Mouse (Mus musculus) lung, postnatal 0 days (tissue): ENCODE measurements at regions not wholly inside any gene's neighbourhood (a gene's known extent, or its start where the extent isn't known, plus 50 kb on each side); places are given as distances from the start of the nearest gene placed in this dataset.

Source experiments
- ATAC-seq: fragments of 200-750 bp; cut with Nextera tagmentation; 2 replicates; pipeline ENCODE4 v1.8.0; 2017; ENCODE audit warnings: moderate library complexity
- DNase-seq: peaks from one replicate; pipeline ENCODE4 v3.0.0-alpha.2; 2016; ENCODE audit warnings: low spot score
- H3K27ac ChIP-seq: fragments of 300-500 bp; sonication (generic); 2 replicates; pipeline ENCODE4 v1.5.1; 2014; ENCODE audit warnings: antibody characterized with exemption, mild to moderate bottlenecking, low read length, mixed read lengths
- H3K27me3 ChIP-seq: fragments of 300-500 bp; sonication (generic); replicated peaks from 2 replicates; pipeline ENCODE4 v1.6.1; 2014; ENCODE audit warnings: low read length, mixed read lengths; ENCODE audit not compliant: insufficient read depth
- H3K36me3 ChIP-seq: fragments of 300-500 bp; sonication (generic); 2 replicates; pipeline ENCODE4 v1.6.1; 2014; ENCODE audit warnings: low read length, mixed read lengths; ENCODE audit not compliant: insufficient read depth
- H3K4me1 ChIP-seq: fragments of 300-500 bp; sonication (generic); 2 replicates; pipeline ENCODE4 v1.6.1; 2014; ENCODE audit warnings: antibody characterized with exemption, low read depth, low read length, mixed read lengths; ENCODE audit not compliant: insufficient read depth
- H3K4me2 ChIP-seq: fragments of 300-500 bp; sonication (generic); replicated peaks from 2 replicates; pipeline ENCODE4 v1.6.1; 2014; ENCODE audit warnings: low read depth, mild to moderate bottlenecking, low read length, moderate library complexity, mixed read lengths
- H3K4me3 ChIP-seq: fragments of 300-500 bp; sonication (generic); 2 replicates; pipeline ENCODE4 v1.5.1; 2014; ENCODE audit warnings: low read depth, low read length
- H3K9ac ChIP-seq: fragments of 300-500 bp; sonication (generic); replicated peaks from 2 replicates; pipeline ENCODE4 v1.6.1; 2014; ENCODE audit warnings: low read depth, mild to moderate bottlenecking
- H3K9me3 ChIP-seq: fragments of 300-500 bp; sonication (generic); 2 replicates; pipeline ENCODE4 v1.6.1; 2016; ENCODE audit warnings: low read length, mixed read lengths
- CTCF ChIP-seq: IDR thresholded peaks from 2 replicates; pipeline ENCODE4 v1.5.1; 2016; ENCODE audit warnings: antibody characterized with exemption, mild to moderate bottlenecking
- EP300 ChIP-seq: IDR thresholded peaks from 2 replicates; pipeline ENCODE4 v1.6.1; 2016; ENCODE audit warnings: antibody characterized with exemption, mild to moderate bottlenecking, control low read depth
- WGBS: fragments of 180-500 bp; shearing (Covaris S2); extraction: QIAGEN DNeasy Blood & Tissue Kit; methylation state at CpG from one replicate; pipeline ENCODE4 v1.1.7; 2014; 5-methylcytosine and 5-hydroxymethylcytosine counted together

DNA sequence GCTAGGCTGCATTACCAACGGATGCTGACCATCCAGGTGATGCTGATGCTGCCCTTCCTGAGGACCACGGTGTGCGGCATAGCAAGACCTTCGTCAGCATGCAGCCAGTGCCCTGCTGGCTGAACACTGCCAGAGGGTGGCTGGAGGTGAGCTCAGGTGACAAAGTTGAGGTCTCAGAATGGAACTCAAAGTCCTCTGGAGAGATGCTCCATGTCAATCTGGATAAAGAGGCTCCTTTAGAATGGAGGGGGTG, 109.4 kb upstream of the Mkln1 start:
- TF ChIP-seq EP300 (no peak), CTCF (no peak)
- Histone ChIP-seq H3K4me1 (no peaks in the 10 kb centered on the region; the same call in 1 of the 2 replicates), H3K9me3 (no peaks in the 10 kb centered on the region), H3K4me2 (no peak overlapping the region), H3K36me3 (no peaks in the 10 kb centered on the region), H3K27me3 (no peaks in the 10 kb centered on the region), H3K4me3 (no peak overlapping the region), H3K9ac (no peak overlapping the region), H3K27ac (no peak overlapping the region)
- WGBS: 90% methylated on average over 4 of the region's 4 CpGs
- no peak for DNase-seq
- ATAC-seq: no peak

DNA sequence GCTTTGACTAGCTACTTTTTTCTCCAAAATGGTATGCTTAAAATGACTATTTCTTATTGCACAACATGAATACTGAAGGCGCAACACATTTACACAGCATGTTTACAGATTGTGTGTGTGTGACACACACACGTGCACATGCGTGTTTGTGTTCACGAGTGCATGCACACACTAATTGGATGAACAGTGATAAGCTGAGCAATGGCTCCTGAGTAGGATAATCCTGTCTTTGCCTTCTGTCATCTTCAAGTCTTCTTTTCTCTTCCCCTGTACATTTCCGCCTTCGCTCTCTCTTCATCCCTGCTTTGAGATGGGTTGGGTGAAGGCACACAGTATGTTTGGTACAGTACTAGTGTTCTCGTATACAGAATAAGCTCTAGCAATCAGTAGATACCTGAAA, 106.5 kb upstream of the Mkln1 start:
- Histone ChIP-seq H3K36me3 (no peaks in the 10 kb centered on the region), H3K4me2 (no peak overlapping the region), H3K27ac (no peak overlapping the region), H3K9me3 (no peaks in the 10 kb centered on the region), H3K4me3 (no peak overlapping the region), H3K27me3 (no peaks in the 10 kb centered on the region), H3K4me1 (no peaks in the 10 kb centered on the region; the same call in 1 of the 2 replicates), H3K9ac (no peak overlapping the region)
- ATAC-seq (no peak), DNase-seq (no peak)
- TF ChIP-seq CTCF (no peak), EP300 (no peak)
- WGBS: 91% methylated on average over 7 of the region's 7 CpGs

DNA sequence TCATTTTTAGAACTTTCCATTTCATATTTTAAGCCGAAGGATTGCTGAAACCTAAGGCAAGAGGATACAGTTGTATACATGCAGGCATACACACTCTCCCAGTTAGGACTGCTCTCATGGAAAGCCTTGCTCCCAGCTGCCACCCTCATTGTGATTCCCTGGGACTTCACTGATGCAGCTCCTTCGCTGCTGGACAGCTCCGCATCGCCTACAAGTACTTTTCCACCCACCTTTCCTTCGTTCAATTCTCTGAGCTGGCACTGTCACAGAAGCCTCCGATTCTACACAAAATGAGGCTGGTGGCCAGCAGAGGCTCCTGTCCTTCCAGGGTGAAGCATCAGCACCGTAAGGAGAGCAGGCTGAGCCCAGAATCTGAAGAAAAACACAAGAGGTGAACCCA, 105.5 kb upstream of the Mkln1 start:
- no peaks in the 10 kb centered on the region for H3K27me3 ChIP-seq
- H3K36me3 ChIP-seq: no peaks in the 10 kb centered on the region
- H3K9ac ChIP-seq: no peak overlapping the region
- H3K4me2 ChIP-seq: no peak overlapping the region
- no peak overlapping the region for H3K27ac ChIP-seq
- no peaks in the 10 kb centered on the region for H3K9me3 ChIP-seq
- no peak for TF ChIP-seq CTCF
- no peaks in the 10 kb centered on the region; the same call in 1 of the 2 replicates for H3K4me1 ChIP-seq
- DNase-seq: no peak
- 40% methylated on average over 7 of the region's 7 CpGs for WGBS
- ATAC-seq: no peak
- H3K4me3 ChIP-seq: no peak overlapping the region

DNA sequence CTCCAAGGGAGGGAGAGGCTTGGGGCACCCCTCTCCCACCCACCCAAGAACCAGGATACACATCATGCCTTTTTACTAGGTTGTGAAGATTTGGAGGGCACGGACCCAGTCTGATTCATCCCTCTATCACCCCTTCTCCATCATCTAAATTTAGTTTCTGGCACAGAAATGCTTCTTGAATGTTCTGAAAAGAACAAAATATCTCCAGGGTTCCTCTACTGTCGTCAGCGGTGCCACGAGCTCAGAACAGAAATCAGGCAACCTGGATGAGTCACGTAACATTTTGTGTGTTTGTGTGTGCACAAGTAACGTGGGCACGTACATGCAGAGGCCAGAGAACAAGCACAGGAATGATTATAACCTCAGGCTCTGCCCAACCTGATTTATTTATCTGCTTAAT, 99.1 kb upstream of the Mkln1 start:
- Histone ChIP-seq H3K27ac (no peak overlapping the region), H3K4me2 (no peak overlapping the region), H3K4me1 (no peaks in the 10 kb centered on the region), H3K9me3 (no peaks in the 10 kb centered on the region), H3K4me3 (no peak overlapping the region), H3K27me3 (no peaks in the 10 kb centered on the region), H3K36me3 (no peaks in the 10 kb centered on the region), H3K9ac (no peak overlapping the region)
- WGBS: 83% methylated on average over 7 of the region's 7 CpGs
- TF ChIP-seq EP300: no peak
- no peak for TF ChIP-seq CTCF
- DNase-seq (no peak), ATAC-seq (no peak)

DNA sequence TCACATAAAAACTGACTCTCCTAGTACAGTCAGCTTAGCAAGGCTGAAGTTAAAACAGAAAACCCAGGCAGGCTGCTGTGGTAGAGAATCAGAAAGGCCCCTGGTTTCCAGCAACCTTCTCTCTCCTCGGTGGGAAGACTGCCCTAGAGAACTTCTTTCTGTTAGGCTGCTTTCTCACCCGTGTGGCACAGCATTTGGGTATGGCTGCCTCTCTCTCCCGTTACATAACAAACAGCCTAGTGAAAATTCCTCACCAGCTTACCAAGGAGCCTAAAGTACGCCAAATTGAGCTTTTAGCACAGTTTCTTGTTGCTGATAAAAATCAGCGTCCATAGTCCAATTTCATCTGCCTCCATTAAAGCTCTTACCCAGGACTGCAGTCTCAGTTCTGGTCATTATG, 92.8 kb upstream of the Mkln1 start:
- 61% methylated on average over 5 of the region's 5 CpGs for WGBS
- TF ChIP-seq EP300 (no peak), CTCF (no peak)
- no peak for DNase-seq
- H3K27ac ChIP-seq: no peak overlapping the region
- no peaks in the 10 kb centered on the region for H3K36me3 ChIP-seq
- H3K27me3 ChIP-seq: no peaks in the 10 kb centered on the region
- no peak for ATAC-seq
- H3K4me3 ChIP-seq: no peak overlapping the region
- no peak overlapping the region for H3K9ac ChIP-seq
- no peaks in the 10 kb centered on the region for H3K9me3 ChIP-seq
- H3K4me1 ChIP-seq: no peaks in the 10 kb centered on the region
- H3K4me2 ChIP-seq: no peak overlapping the region

DNA sequence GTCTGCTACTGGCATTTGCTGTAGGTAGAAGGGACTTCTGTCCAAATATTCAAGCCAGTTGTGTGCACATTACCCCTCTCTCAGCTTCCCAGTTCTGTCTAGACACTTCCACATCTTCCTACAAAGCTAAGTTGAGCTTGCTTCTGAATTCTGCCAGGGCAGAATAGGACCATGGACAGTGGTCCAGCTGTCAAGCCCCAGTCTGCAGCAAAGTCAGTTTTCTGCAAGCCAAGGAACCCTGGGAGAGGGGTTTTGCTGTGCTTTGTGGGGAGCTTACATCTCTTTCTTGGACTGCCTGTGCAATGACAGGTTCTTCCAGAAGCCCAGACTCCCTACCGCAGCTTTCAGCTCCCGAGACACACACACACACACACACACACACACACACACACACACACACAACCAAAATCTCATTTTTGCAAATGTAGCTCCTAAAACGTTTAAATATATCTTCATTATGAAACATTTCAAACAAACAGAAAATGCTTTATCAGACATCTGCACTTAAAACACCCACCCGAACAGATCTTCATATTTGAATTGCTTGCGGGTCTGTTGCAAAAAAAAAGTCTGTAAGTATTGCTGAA, 91.4 kb upstream of the Mkln1 start:
- no peak overlapping the region for H3K9ac ChIP-seq
- H3K4me1 ChIP-seq: no peaks in the 10 kb centered on the region
- no peaks in the 10 kb centered on the region for H3K36me3 ChIP-seq
- WGBS: 52% methylated on average over 5 of the region's 5 CpGs
- H3K27me3 ChIP-seq: no peaks in the 10 kb centered on the region
- TF ChIP-seq EP300 (no peak), CTCF (no peak)
- no peak overlapping the region for H3K4me3 ChIP-seq
- no peak overlapping the region for H3K4me2 ChIP-seq
- ATAC-seq (no peak), DNase-seq (peak; percentile 12)
- H3K27ac ChIP-seq: no peak overlapping the region
- H3K9me3 ChIP-seq: no peaks in the 10 kb centered on the region

DNA sequence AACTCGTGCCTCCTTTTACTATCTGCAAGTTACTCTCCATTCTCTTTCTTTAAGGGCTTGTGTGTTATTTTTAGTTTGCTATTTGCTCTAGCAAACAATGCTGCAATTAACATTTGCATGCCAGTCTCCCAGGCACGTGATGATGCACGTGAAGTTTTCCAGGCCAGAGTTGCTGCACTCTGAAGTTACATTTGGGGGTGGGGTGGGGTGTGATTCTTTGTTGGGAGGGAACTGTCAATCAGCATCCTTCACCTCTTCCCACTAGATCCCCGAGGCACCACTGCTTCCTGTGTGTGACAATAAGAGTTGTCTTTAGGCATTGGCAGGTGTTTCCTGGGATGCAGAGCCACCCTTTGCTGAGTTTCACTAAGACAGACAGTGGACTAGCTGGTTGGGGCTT, 90.6 kb upstream of the Mkln1 start:
- ATAC-seq (no peak), DNase-seq (no peak)
- no peak overlapping the region for H3K4me3 ChIP-seq
- no peaks in the 10 kb centered on the region for H3K27me3 ChIP-seq
- no peak overlapping the region for H3K27ac ChIP-seq
- WGBS: 19% methylated on average over 4 of the region's 4 CpGs
- H3K36me3 ChIP-seq: no peaks in the 10 kb centered on the region
- H3K9ac ChIP-seq: no peak overlapping the region
- H3K9me3 ChIP-seq: no peaks in the 10 kb centered on the region
- no peak for TF ChIP-seq CTCF
- no peak for TF ChIP-seq EP300
- no peaks in the 10 kb centered on the region for H3K4me1 ChIP-seq
- H3K4me2 ChIP-seq: no peak overlapping the region
